Mouse (Mus musculus) C2C12 (cell line): ENCODE measurements around the gene Krt83. TPM values are rescaled to one million over a fixed set of nuclear protein-coding genes. Genes with fewer than 3 reads are reported as not detected.

Experiments used
- H3K27me3 ChIP-seq: one replicate; pipeline ENCODE4 v1.6.1; 2011; ENCODE audit not compliant: control insufficient read depth, insufficient read depth, insufficient read length
- H3K36me3 ChIP-seq: one replicate; pipeline ENCODE4 v1.6.1; 2011; ENCODE audit not compliant: control insufficient read depth, insufficient read depth
- H3K4me3 ChIP-seq: one replicate; pipeline ENCODE4 v1.5.1; 2011; ENCODE audit warnings: mild to moderate bottlenecking, control low read depth; ENCODE audit not compliant: poor library complexity, insufficient read depth, severe bottlenecking
- H3K79me2 ChIP-seq: one replicate; pipeline ENCODE4 v1.6.1; 2011; ENCODE audit not compliant: control insufficient read depth, insufficient read depth
- H3K79me3 ChIP-seq: one replicate; pipeline ENCODE4 v1.6.1; 2011; ENCODE audit warnings: low read depth, control low read depth
- H3ac ChIP-seq: one replicate; pipeline ENCODE3; 2011; ENCODE audit warnings: low read depth; ENCODE audit not compliant: control insufficient read depth, insufficient read length
- CEBPB ChIP-seq: IDR thresholded peaks from one replicate; pipeline ENCODE4 v1.6.1; 2011; ENCODE audit warnings: low read depth, mild to moderate bottlenecking, control low read depth, moderate library complexity
- CTCF ChIP-seq: IDR thresholded peaks from one replicate; pipeline ENCODE4 v1.5.1; 2011; ENCODE audit not compliant: control insufficient read depth, insufficient read depth, insufficient read length
- FOSL1 ChIP-seq: IDR thresholded peaks from one replicate; pipeline ENCODE4 v1.8.0; 2011; ENCODE audit warnings: mild to moderate bottlenecking, low read length; ENCODE audit not compliant: poor library complexity, insufficient read depth, severe bottlenecking
- MAX ChIP-seq: IDR thresholded peaks from one replicate; pipeline ENCODE4 v1.6.1; 2011; ENCODE audit warnings: mild to moderate bottlenecking, control low read depth
- MYOD1 ChIP-seq: IDR thresholded peaks from one replicate; pipeline ENCODE4 v1.6.1; 2011; ENCODE audit warnings: low read depth; ENCODE audit not compliant: control insufficient read depth, insufficient read length
- MYOG ChIP-seq: IDR thresholded peaks from one replicate; pipeline ENCODE4 v1.6.1; 2011; ENCODE audit not compliant: control insufficient read depth, insufficient read length; ENCODE audit errors: extremely low read depth
- USF1 ChIP-seq: IDR thresholded peaks from one replicate; pipeline ENCODE4 v1.6.1; 2011; ENCODE audit warnings: low read depth, mild to moderate bottlenecking, control low read depth, moderate library complexity
- polyA plus RNA-seq: library from polyadenylated mRNA; unstranded; fragments of >200 nt; fragmentation: generic; extraction: Trizol; gene quantifications from one replicate; pipeline ENCODE4 v1.2.1, GENCODE M21; 2012; ENCODE audit warnings: missing spikeins

The Krt83 gene
- polyA plus RNA-seq, 1 experiment: not detected

- no peaks in the 10 kb centered on the region for H3K36me3 ChIP-seq
- H3K4me3 ChIP-seq: no peak overlapping the region
- TF ChIP-seq CEBPB (peak; percentile 73), MYOG (no peak), USF1 (peak; percentile 23), MYOD1 (no peak), CTCF (no peak), FOSL1 (no peak), MAX (no peak)
- H3K27me3 ChIP-seq: no peaks in the 10 kb centered on the region
- no peaks in the 10 kb centered on the region for H3K79me2 ChIP-seq
- H3ac ChIP-seq: peak overlapping the region; percentile 8
- H3K79me3 ChIP-seq: no peaks in the 10 kb centered on the region
Measured at GRCm38 (mm10) chr15:101454774-101455173, 36.5 kb downstream of the Krt83 start.

DNA sequence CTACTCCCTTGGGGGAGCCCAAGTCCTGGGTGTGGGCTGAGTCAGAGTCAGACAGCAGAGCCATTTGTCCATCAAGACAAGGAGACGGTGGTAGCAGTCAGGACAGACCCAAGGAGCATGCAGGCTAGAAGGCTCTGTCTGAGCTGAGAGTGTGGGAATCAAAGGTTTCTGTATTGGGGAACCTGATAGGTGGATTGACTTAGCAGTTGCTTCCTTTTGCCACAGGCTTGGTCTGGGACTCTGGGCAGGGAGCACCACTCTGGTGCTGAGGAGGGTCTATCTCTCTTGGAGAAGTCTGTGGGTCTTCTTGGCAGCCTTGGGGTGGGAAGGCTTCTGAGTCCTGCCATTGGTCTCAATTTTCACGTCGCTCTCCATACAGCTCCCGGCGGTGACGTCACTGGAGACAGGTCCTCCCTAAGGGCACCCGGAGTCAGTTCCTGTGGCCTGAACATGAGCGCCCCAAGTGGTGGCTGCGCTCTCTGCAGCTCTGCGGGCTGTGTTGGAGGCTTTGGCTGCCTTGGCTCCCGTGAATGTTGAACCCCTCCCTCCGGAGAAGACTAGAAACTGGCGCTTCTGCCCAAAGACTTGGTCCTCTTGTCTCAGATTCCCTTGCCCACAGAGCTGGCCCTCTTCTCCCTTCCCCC, 38.1 kb downstream of the Krt83 start:
- TF ChIP-seq MYOG (no peak), FOSL1 (peak; percentile 18), MYOD1 (no peak), CTCF (peak; percentile 81), CEBPB (no peak), USF1 (no peak), MAX (peak; percentile 14)
- H3K36me3 ChIP-seq: no peaks in the 10 kb centered on the region
- no peaks in the 10 kb centered on the region for H3K79me2 ChIP-seq
- no peaks in the 10 kb centered on the region for H3K79me3 ChIP-seq
- no peak overlapping the region for H3ac ChIP-seq
- peaks cover 7% of the 10 kb centered on the region for H3K27me3 ChIP-seq
- H3K4me3 ChIP-seq: no peak overlapping the region

GRCm38 (mm10) chr15:101447444-101447843, 43.9 kb downstream of the Krt83 start, which contains the start of gene Krt88:
Gene Krt88, plus strand, starts transcription at chr15:101447744.
- Histone ChIP-seq H3K36me3 (no peaks in the 10 kb centered on the region), H3K4me3 (no peak within 1 kb of the TSS), H3K79me2 (no peaks in the 10 kb centered on the region), H3ac (no peak within 1 kb of the TSS), H3K27me3 (peaks cover 20% of the 10 kb centered on the region), H3K79me3 (no peaks in the 10 kb centered on the region)
- TF ChIP-seq MYOG (no peak), USF1 (no peak), FOSL1 (no peak), CTCF (no peak), MYOD1 (no peak), MAX (no peak), CEBPB (no peak)

DNA sequence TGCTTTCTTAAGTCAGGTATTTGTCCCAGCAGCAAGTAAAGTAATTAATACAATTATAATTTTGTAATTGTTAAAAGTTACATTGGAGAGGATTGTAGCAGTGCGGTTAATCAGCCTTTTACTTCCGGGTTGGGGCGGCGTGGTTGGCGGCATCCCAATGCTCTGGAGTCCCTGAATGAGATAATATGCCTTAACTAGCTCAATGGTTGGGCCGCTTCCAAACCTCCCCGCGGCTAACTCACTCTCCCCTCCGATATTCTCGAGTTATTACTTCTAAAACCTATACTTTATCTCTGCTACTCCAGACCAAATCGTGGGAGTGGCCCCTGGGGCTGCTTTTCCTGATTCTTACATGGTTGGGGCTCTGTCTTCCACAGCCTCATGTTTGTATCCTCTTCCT, 44.7 kb downstream of the Krt83 start:
- Histone ChIP-seq H3K79me2 (no peaks in the 10 kb centered on the region), H3ac (no peak overlapping the region), H3K27me3 (peaks cover 23% of the 10 kb centered on the region), H3K4me3 (no peak overlapping the region), H3K36me3 (no peaks in the 10 kb centered on the region), H3K79me3 (no peaks in the 10 kb centered on the region)
- no peak for TF ChIP-seq USF1
- TF ChIP-seq CTCF: no peak
- no peak for TF ChIP-seq MYOG
- TF ChIP-seq MAX: no peak
- no peak for TF ChIP-seq FOSL1

- Histone ChIP-seq H3ac (no peak overlapping the region), H3K79me2 (no peaks in the 10 kb centered on the region), H3K27me3 (peaks cover 56% of the 10 kb centered on the region), H3K4me3 (no peak overlapping the region), H3K79me3 (no peaks in the 10 kb centered on the region), H3K36me3 (no peaks in the 10 kb centered on the region)
- TF ChIP-seq FOSL1 (no peak), MAX (no peak), MYOG (no peak), USF1 (no peak), CEBPB (no peak), MYOD1 (no peak), CTCF (no peak)
Measured at GRCm38 (mm10) chr15:101440837-101441236, 50.5 kb downstream of the Krt83 start.

DNA sequence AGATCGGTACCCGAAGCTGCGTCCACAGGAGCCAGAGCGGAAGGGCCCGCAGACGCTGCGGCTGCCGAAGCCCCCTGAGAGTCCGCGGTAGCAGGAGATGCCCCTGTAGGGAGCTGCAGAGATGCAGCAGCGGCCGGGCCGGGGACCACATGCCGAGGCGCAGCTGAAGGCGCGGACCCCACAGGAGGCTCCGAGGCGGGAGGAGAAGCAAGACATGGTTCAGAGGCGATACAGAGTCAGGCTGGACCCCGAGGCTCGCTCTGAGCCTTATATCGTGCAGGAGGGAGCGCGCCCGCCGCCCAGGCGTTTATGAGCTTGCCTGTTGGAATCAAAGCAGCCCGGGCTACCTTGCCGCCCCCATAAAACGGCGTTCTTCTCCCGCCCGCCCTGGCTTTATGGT, 52.8 kb downstream of the Krt83 start, which contains the start of gene Krt87:
Gene Krt87 (minus strand): TSS at position 250 of the 400 bp plus-strand sequence.
- TF ChIP-seq CTCF: no peak
- TF ChIP-seq USF1: no peak
- no peak for TF ChIP-seq MYOD1
- TF ChIP-seq CEBPB: no peak
- no peak for TF ChIP-seq MAX
- TF ChIP-seq MYOG: no peak
- TF ChIP-seq FOSL1: no peak
- H3ac ChIP-seq: no peak within 1 kb of the TSS
- H3K36me3 ChIP-seq: no peaks in the 10 kb centered on the region
- no peak within 1 kb of the TSS for H3K4me3 ChIP-seq
- H3K27me3 ChIP-seq: peaks cover 74% of the 10 kb centered on the region
- no peaks in the 10 kb centered on the region for H3K79me2 ChIP-seq
- H3K79me3 ChIP-seq: no peaks in the 10 kb centered on the region
